Mouse (Mus musculus): ENCODE data around the gene Sgk2.

GRCm38 (mm10) chr2:162984381-162984780 lies 2.7 kb upstream of the Sgk2 start:
- no peak for TF ChIP-seq CTCF (IDR thresholded peaks at IDR 0.05; ENCODE audit: borderline replicate concordance, insufficient read depth, low read length)
- no peak for TF ChIP-seq POLR2A (IDR thresholded peaks at IDR 0.05; ENCODE audit: low read depth, low read length)
